Mouse (Mus musculus): Measurements from ENCODE around the gene Trim25. TPM values are rescaled to one million over a fixed set of nuclear protein-coding genes. Genes with fewer than 3 reads are reported as not detected.

Gene Trim25
- polyA plus RNA-seq, 1 experiment: 3.7 TPM

GRCm38 (mm10) chr11:89001569-89001968 lies 2.4 kb downstream of the Trim25 start:
- H3K4me1 ChIP-seq (ENCODE audit: control insufficient read depth, insufficient read depth, low read length): no peaks in the 10 kb centered on the region; the same call in 1 of the 2 replicates
- no peak for TF ChIP-seq POLR2A (IDR thresholded peaks at IDR 0.05; ENCODE audit: extremely low read depth, insufficient read depth, low read length)
- TF ChIP-seq CTCF (IDR thresholded peaks at IDR 0.05; ENCODE audit: extremely low read depth, insufficient read depth, low read length): no peak
- no peak overlapping the region for H3K4me3 ChIP-seq (ENCODE audit: insufficient read depth, low read length)
- H3K27ac ChIP-seq (ENCODE audit: insufficient read depth, low read length): no peak overlapping the region

- Histone ChIP-seq H3K27ac (ENCODE audit: insufficient read depth, low read length) (no peak overlapping the region), H3K4me3 (ENCODE audit: insufficient read depth, low read length) (no peak overlapping the region), H3K4me1 (ENCODE audit: control insufficient read depth, insufficient read depth, low read length) (no peaks in the 10 kb centered on the region; the same call in 1 of the 2 replicates)
- TF ChIP-seq POLR2A (IDR thresholded peaks at IDR 0.05; ENCODE audit: extremely low read depth, insufficient read depth, low read length) (no peak), CTCF (IDR thresholded peaks at IDR 0.05; ENCODE audit: extremely low read depth, insufficient read depth, low read length) (no peak)
Observed at GRCm38 (mm10) chr11:89002068-89002467, 2.9 kb downstream of the Trim25 start.

GRCm38 (mm10) chr11:89002621-89003020 lies 3.4 kb downstream of the Trim25 start:
- Histone ChIP-seq H3K27ac (ENCODE audit: insufficient read depth, low read length) (no peak overlapping the region), H3K4me3 (ENCODE audit: insufficient read depth, low read length) (no peak overlapping the region)
- TF ChIP-seq POLR2A (IDR thresholded peaks at IDR 0.05; ENCODE audit: extremely low read depth, insufficient read depth, low read length) (no peak), CTCF (IDR thresholded peaks at IDR 0.05; ENCODE audit: extremely low read depth, insufficient read depth, low read length) (no peak)

GRCm38 (mm10) chr11:89003078-89003477 lies 3.9 kb downstream of the Trim25 start:
- Histone ChIP-seq H3K4me1 (ENCODE audit: control insufficient read depth, insufficient read depth, low read length) (no peaks in the 10 kb centered on the region; the same call in 1 of the 2 replicates), H3K4me3 (ENCODE audit: insufficient read depth, low read length) (no peak overlapping the region), H3K27ac (ENCODE audit: insufficient read depth, low read length) (no peak overlapping the region)
- TF ChIP-seq CTCF (IDR thresholded peaks at IDR 0.05; ENCODE audit: extremely low read depth, insufficient read depth, low read length): no peak
- no peak for TF ChIP-seq POLR2A (IDR thresholded peaks at IDR 0.05; ENCODE audit: extremely low read depth, insufficient read depth, low read length)

More at GRCm38 (mm10) chr11:89002621-89003020, 3.4 kb downstream of the Trim25 start:
- no peaks in the 10 kb centered on the region; the same call in 1 of the 2 replicates for H3K4me1 ChIP-seq (ENCODE audit: control insufficient read depth, insufficient read depth, low read length)

- Histone ChIP-seq H3K27ac (ENCODE audit: insufficient read depth, low read length) (no peak overlapping the region; the same call in 1 of the 2 replicates), H3K4me1 (ENCODE audit: control insufficient read depth, insufficient read depth, low read length) (no peaks in the 10 kb centered on the region; the same call in 1 of the 2 replicates), H3K4me3 (ENCODE audit: insufficient read depth, low read length) (no peak overlapping the region)
- TF ChIP-seq POLR2A (IDR thresholded peaks at IDR 0.05; ENCODE audit: extremely low read depth, insufficient read depth, low read length): no peak
- TF ChIP-seq CTCF (IDR thresholded peaks at IDR 0.05; ENCODE audit: extremely low read depth, insufficient read depth, low read length): no peak
Observed at GRCm38 (mm10) chr11:89003726-89004125, 4.5 kb downstream of the Trim25 start.

- TF ChIP-seq POLR2A (IDR thresholded peaks at IDR 0.05; ENCODE audit: extremely low read depth, insufficient read depth, low read length) (no peak), CTCF (IDR thresholded peaks at IDR 0.05; ENCODE audit: extremely low read depth, insufficient read depth, low read length) (no peak)
- no peak overlapping the region for H3K4me3 ChIP-seq (ENCODE audit: insufficient read depth, low read length)
- H3K4me1 ChIP-seq (ENCODE audit: control insufficient read depth, insufficient read depth, low read length): no peaks in the 10 kb centered on the region; the same call in 1 of the 2 replicates
- H3K27ac ChIP-seq (ENCODE audit: insufficient read depth, low read length): no peak overlapping the region
Observed at GRCm38 (mm10) chr11:89005473-89005872, 6.3 kb downstream of the Trim25 start.

GRCm38 (mm10) chr11:89006404-89006803 lies 7.2 kb downstream of the Trim25 start:
- TF ChIP-seq POLR2A (IDR thresholded peaks at IDR 0.05; ENCODE audit: extremely low read depth, insufficient read depth, low read length) (no peak), CTCF (IDR thresholded peaks at IDR 0.05; ENCODE audit: extremely low read depth, insufficient read depth, low read length) (no peak)
- H3K4me1 ChIP-seq (ENCODE audit: control insufficient read depth, insufficient read depth, low read length): no peaks in the 10 kb centered on the region; the same call in 1 of the 2 replicates
- H3K4me3 ChIP-seq (ENCODE audit: insufficient read depth, low read length): no peak overlapping the region
- H3K27ac ChIP-seq (ENCODE audit: insufficient read depth, low read length): no peak overlapping the region

GRCm38 (mm10) chr11:89007582-89007981 lies 8.4 kb downstream of the Trim25 start:
- no peak overlapping the region for H3K4me3 ChIP-seq (ENCODE audit: insufficient read depth, low read length)
- H3K4me1 ChIP-seq (ENCODE audit: control insufficient read depth, insufficient read depth, low read length): no peaks in the 10 kb centered on the region; the same call in 1 of the 2 replicates
- H3K27ac ChIP-seq (ENCODE audit: insufficient read depth, low read length): no peak overlapping the region
- no peak for TF ChIP-seq POLR2A (IDR thresholded peaks at IDR 0.05; ENCODE audit: extremely low read depth, insufficient read depth, low read length)
- no peak for TF ChIP-seq CTCF (IDR thresholded peaks at IDR 0.05; ENCODE audit: extremely low read depth, insufficient read depth, low read length)

- TF ChIP-seq POLR2A (IDR thresholded peaks at IDR 0.05; ENCODE audit: extremely low read depth, insufficient read depth, low read length): no peak
- TF ChIP-seq CTCF (IDR thresholded peaks at IDR 0.05; ENCODE audit: extremely low read depth, insufficient read depth, low read length): no peak
- no peaks in the 10 kb centered on the region for H3K4me1 ChIP-seq (ENCODE audit: control insufficient read depth, insufficient read depth, low read length)
- H3K4me3 ChIP-seq (ENCODE audit: insufficient read depth, low read length): no peak overlapping the region
- H3K27ac ChIP-seq (ENCODE audit: insufficient read depth, low read length): no peak overlapping the region
Observed at GRCm38 (mm10) chr11:89009066-89009465, 9.9 kb downstream of the Trim25 start.

- no peak overlapping the region for H3K4me3 ChIP-seq (ENCODE audit: insufficient read depth, low read length)
- no peak overlapping the region for H3K27ac ChIP-seq (ENCODE audit: insufficient read depth, low read length)
- TF ChIP-seq POLR2A (IDR thresholded peaks at IDR 0.05; ENCODE audit: extremely low read depth, insufficient read depth, low read length): no peak
- no peak for TF ChIP-seq CTCF (IDR thresholded peaks at IDR 0.05; ENCODE audit: extremely low read depth, insufficient read depth, low read length)
- H3K4me1 ChIP-seq (ENCODE audit: control insufficient read depth, insufficient read depth, low read length): no peaks in the 10 kb centered on the region
Observed at GRCm38 (mm10) chr11:89009496-89009895, 10.3 kb downstream of the Trim25 start.
